Mouse (Mus musculus) ZHBTc4 (cell line): Measurements from ENCODE around the gene Mylk.

Source experiments
- DNase-seq: peaks from one replicate; pipeline ENCODE4 v3.0.0-alpha.2; 2011; ENCODE audit warnings: low read depth, low spot score

Gene Mylk

GRCm38 (mm10) chr16:35022242-35023137 lies 277.5 kb downstream of the Mylk start, which contains the start of gene Hacd2:
Hacd2 (plus strand) TSS chr16:35022428.
- DNase-seq: peak; percentile 98

GRCm38 (mm10) chr16:35023138-35023735 lies 278.2 kb downstream of the Mylk start:
- no peak for DNase-seq

GRCm38 (mm10) chr16:35024300-35024699 lies 279.3 kb downstream of the Mylk start:
- DNase-seq: peak; percentile 87

GRCm38 (mm10) chr16:35025347-35025746 lies 280.3 kb downstream of the Mylk start:
- DNase-seq: no peak

- DNase-seq: peak; percentile 51
Observed at GRCm38 (mm10) chr16:35033241-35033640, 288.2 kb downstream of the Mylk start.

GRCm38 (mm10) chr16:35033809-35034577 lies 289.0 kb downstream of the Mylk start:
- no peak for DNase-seq

- DNase-seq: no peak
Observed at GRCm38 (mm10) chr16:35034971-35035370, 290.0 kb downstream of the Mylk start.

GRCm38 (mm10) chr16:35036754-35037153 lies 291.7 kb downstream of the Mylk start:
- DNase-seq: no peak

GRCm38 (mm10) chr16:35038343-35039057 lies 293.5 kb downstream of the Mylk start:
- DNase-seq: peak; percentile 87

- DNase-seq: no peak
Observed at GRCm38 (mm10) chr16:35040154-35040553, 295.1 kb downstream of the Mylk start.

- DNase-seq: no peak
Observed at GRCm38 (mm10) chr16:35041001-35041400, 296.0 kb downstream of the Mylk start.

GRCm38 (mm10) chr16:35046081-35046775 lies 301.2 kb downstream of the Mylk start:
- no peak for DNase-seq

- no peak for DNase-seq
Observed at GRCm38 (mm10) chr16:35047272-35047969, 302.4 kb downstream of the Mylk start.

GRCm38 (mm10) chr16:35051066-35051465 lies 306.1 kb downstream of the Mylk start:
- DNase-seq: no peak
